ENCODE assay signal across 7 mouse cellular contexts in genomic region chr12:64137997-64138396, GRCm38 (mm10).
"Had no signal": no experiment of that assay in that cellular context is flagged by ENCODE, and none has a peak within 500 bp of the region (broad histone marks: within the 10 kb centered on the region; RNA-seq: fewer than 3 reads in every experiment).

No protein-coding gene starts in this region.

- DNase-seq: kidney, adult 2 months; kidney, postnatal 25 days; lung, embryonic 14.5 days; lung, postnatal 10 days; lung, postnatal 4 days; right cerebral cortex, postnatal 14 days; thymus, postnatal 4 days had no signal
